Mouse (Mus musculus) gastrocnemius, adult 8-10 months (tissue): Measurements from ENCODE around the gene Gskip. TPM values are rescaled to one million over a fixed set of nuclear protein-coding genes. Genes with fewer than 3 reads are reported as not detected.
A peak's percentile ranks its signal among the peaks of the same experiment; 100 is the strongest.

Source experiments
- DNase-seq, 2 experiments: peaks; one replicate each; pipeline ENCODE4 v3.0.0; 2022; ENCODE audit warnings: low spot score in 2 of 2
- total RNA-seq, 4 experiments: library from RNA; stranded (reverse); gene quantifications; 2 replicates each; pipeline ENCODE4 v1.2.4; 2022

The Gskip gene
- 1 to 10 TPM; 6.1 to 7.7 (median 6.3) TPM for total RNA-seq

GRCm38 (mm10) chr12:105683933-105684901 is at the start of gene Gskip:
Gene Gskip (plus strand): TSS chr12:105684829.
- DNase-seq, result peak in 1 of 2 experiments; percentile 11

- no peak for DNase-seq
Observed at GRCm38 (mm10) chr12:105636551-105636950, 48.1 kb upstream of the Gskip start.

GRCm38 (mm10) chr12:105637554-105637953 is 47.1 kb upstream of the Gskip start:
- no peak for DNase-seq

GRCm38 (mm10) chr12:105642770-105643321 is 41.8 kb upstream of the Gskip start:
- no peak for DNase-seq

GRCm38 (mm10) chr12:105655850-105656249 is 28.8 kb upstream of the Gskip start:
- no peak for DNase-seq

- DNase-seq, result no peak
Observed at GRCm38 (mm10) chr12:105676274-105676673, 8.4 kb upstream of the Gskip start.

- DNase-seq, result no peak
Observed at GRCm38 (mm10) chr12:105678211-105678610, 6.4 kb upstream of the Gskip start.

- no peak for DNase-seq
Observed at GRCm38 (mm10) chr12:105678762-105679161, 5.9 kb upstream of the Gskip start.

- DNase-seq, result peak; percentile 88 to 92
Observed at GRCm38 (mm10) chr12:105685001-105685691, 517 bp downstream of the Gskip start, which contains the start of gene Atg2b. Gene Atg2b (minus strand): TSS chr12:105685211.

GRCm38 (mm10) chr12:105686791-105687190 is 2.2 kb downstream of the Gskip start:
- DNase-seq, result no peak

- no peak for DNase-seq
Observed at GRCm38 (mm10) chr12:105687416-105687815, 2.8 kb downstream of the Gskip start.

- no peak for DNase-seq
Observed at GRCm38 (mm10) chr12:105688546-105688945, 3.9 kb downstream of the Gskip start.

- no peak for DNase-seq
Observed at GRCm38 (mm10) chr12:105689435-105689834, 4.8 kb downstream of the Gskip start.

GRCm38 (mm10) chr12:105694021-105694420 is 9.4 kb downstream of the Gskip start:
- DNase-seq, result no peak

GRCm38 (mm10) chr12:105695848-105696247 is 11.2 kb downstream of the Gskip start:
- no peak for DNase-seq

GRCm38 (mm10) chr12:105697104-105697780 is 12.6 kb downstream of the Gskip start:
- DNase-seq, result no peak

- DNase-seq, result no peak
Observed at GRCm38 (mm10) chr12:105700433-105700832, 15.8 kb downstream of the Gskip start.

GRCm38 (mm10) chr12:105705799-105706487 is 21.3 kb downstream of the Gskip start, which contains the start of gene Ak7:
Gene Ak7 (plus strand): TSS chr12:105705976.
- peak; percentile 67 to 72 for DNase-seq

GRCm38 (mm10) chr12:105718616-105719015 is 34.0 kb downstream of the Gskip start:
- DNase-seq, result no peak

- no peak for DNase-seq
Observed at GRCm38 (mm10) chr12:105720196-105720595, 35.6 kb downstream of the Gskip start.
